Mouse (Mus musculus): Measurements from ENCODE around the gene Eps8l3.

DNA sequence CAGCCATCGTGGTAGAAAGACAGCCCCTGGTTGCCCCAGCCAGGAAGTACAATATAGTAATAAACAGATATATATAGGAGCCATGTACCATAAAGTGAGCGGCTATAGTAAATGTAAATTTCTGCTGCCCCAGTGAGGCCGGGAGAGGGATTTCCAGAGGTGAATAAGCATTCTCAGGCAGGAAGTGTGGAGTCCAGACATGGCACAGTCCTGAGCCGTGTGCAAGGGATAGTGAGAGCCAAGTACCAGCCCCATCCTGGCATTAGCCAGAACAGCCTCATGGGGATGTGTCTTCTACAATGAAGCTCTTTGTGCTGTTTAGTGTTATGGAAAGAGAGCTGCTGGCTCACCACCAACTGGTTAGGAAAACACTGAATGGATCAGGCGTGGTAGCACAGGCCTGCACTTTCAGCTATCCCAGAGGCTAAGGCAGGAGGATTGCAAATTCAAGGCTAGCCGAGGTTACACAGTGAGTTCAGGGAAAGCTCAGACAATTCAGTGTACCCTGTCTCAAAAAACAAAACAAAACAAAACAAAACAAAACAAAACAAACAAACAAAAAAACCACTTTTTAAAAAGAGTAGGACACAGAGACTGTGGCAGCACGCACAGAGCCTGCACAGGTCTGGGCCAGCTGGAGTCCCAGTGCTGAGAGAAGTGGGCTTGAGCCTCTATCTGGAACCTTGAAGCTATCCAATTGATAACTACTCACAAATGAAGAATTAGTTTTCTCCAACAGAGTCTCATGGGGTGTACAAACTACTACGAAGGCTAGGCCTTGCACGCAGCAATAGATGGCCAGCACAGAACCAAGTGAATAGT, 10.9 kb downstream of the Eps8l3 start:
- TF ChIP-seq CTCF (IDR thresholded peaks at IDR 0.05 in 2 of 3, conservative IDR thresholded peaks at IDR 0.05 in 1 of 3; ENCODE audit: control insufficient read depth in 1 of 3, insufficient read depth in 1 of 3, low read depth in 2 of 3, low read length in 3 of 3, poor library complexity in 1 of 3, severe bottlenecking in 1 of 3) (no peak), POLR2AphosphoS2 (IDR thresholded peaks at IDR 0.05; ENCODE audit: low read length) (no peak), SIN3A (IDR thresholded peaks at IDR 0.05; ENCODE audit: low read length) (no peak), MYC (IDR thresholded peaks at IDR 0.05; ENCODE audit: low read depth, low read length) (no peak), GABPA (IDR thresholded peaks at IDR 0.05; ENCODE audit: low read depth, low read length) (no peak), GATA1 (IDR thresholded peaks at IDR 0.05; ENCODE audit: low read depth, low read length) (no peak), TCF12 (IDR thresholded peaks at IDR 0.05; ENCODE audit: low read depth, low read length) (no peak), RAD21 (IDR thresholded peaks at IDR 0.05; ENCODE audit: low read depth, low read length) (no peak), MXI1 (IDR thresholded peaks at IDR 0.05; ENCODE audit: low read depth, low read length) (no peak), UBTF (IDR thresholded peaks at IDR 0.05; ENCODE audit: borderline replicate concordance, insufficient read depth, low read depth, low read length) (no peak), ETS1 (IDR thresholded peaks at IDR 0.05; ENCODE audit: low read depth, low read length) (no peak), USF1 (IDR thresholded peaks at IDR 0.05; ENCODE audit: low read depth, low read length) (no peak), USF2 (IDR thresholded peaks at IDR 0.05; ENCODE audit: borderline replicate concordance in 1 of 2, insufficient read depth in 1 of 2, low read depth in 1 of 2, low read length in 2 of 2) (no peak)
